Mouse (Mus musculus): ENCODE data around the gene Xpo4. TPM values are rescaled to one million over a fixed set of nuclear protein-coding genes. Genes with fewer than 3 reads are reported as not detected.

Xpo4 gene
- polyA plus RNA-seq, 1 experiment from 2014 or later: 18.6 TPM

DNA sequence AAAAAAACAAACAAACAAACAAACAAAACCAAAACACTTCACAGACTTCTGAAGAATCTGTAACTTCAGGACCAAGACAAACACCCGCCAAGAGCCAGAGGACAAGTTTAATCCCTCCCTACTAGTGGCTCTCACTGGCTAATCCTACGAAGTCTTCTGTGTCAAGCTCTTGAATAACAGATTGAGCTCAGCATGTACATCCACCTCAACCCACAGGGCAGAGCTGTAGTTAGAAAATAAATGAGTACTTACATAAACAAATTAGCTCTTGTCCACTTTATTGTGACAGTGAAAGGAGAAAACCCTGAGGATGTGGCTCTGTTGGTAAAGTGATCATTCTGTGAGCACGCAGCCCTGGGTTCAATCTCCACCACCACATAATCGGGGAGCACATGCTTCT is 43.5 kb downstream of the Xpo4 start:
- no peak overlapping the region for H3K4me3 ChIP-seq (ENCODE audit: control insufficient read depth in 1 of 2, insufficient read depth in 1 of 2, low read depth in 1 of 2, low read length in 2 of 2)
- no peak overlapping the region for H3K9ac ChIP-seq (ENCODE audit: low read length)
- H3K27me3 ChIP-seq (ENCODE audit: control insufficient read depth, insufficient read depth, low read length): no peaks in the 10 kb centered on the region
- H3K4me1 ChIP-seq (ENCODE audit: control insufficient read depth in 2 of 2, insufficient read depth in 2 of 2, low read length in 2 of 2): peaks cover 0 to 10% of the 10 kb centered on the region in 2 experiments; a peak in 2 of 4 replicates
- H3K4me2 ChIP-seq (ENCODE audit: low read length): no peak overlapping the region
- 88% methylated on average over 4 of the region's 4 CpGs for WGBS
- peaks cover 47% of the 10 kb centered on the region for H3K36me3 ChIP-seq (ENCODE audit: control insufficient read depth, insufficient read depth, low read length)
- no peak for ATAC-seq (ENCODE audit: insufficient number of reproducible peaks, insufficient read depth, low FRiP score, low read depth)
- no peak overlapping the region for H3K27ac ChIP-seq (replicated peaks in 1 of 2; ENCODE audit: control insufficient read depth in 1 of 2, insufficient read depth in 1 of 2, low read depth in 2 of 2, low read length in 2 of 2)
- H3K9me3 ChIP-seq (ENCODE audit: control insufficient read depth, low read length): no peaks in the 10 kb centered on the region

DNA sequence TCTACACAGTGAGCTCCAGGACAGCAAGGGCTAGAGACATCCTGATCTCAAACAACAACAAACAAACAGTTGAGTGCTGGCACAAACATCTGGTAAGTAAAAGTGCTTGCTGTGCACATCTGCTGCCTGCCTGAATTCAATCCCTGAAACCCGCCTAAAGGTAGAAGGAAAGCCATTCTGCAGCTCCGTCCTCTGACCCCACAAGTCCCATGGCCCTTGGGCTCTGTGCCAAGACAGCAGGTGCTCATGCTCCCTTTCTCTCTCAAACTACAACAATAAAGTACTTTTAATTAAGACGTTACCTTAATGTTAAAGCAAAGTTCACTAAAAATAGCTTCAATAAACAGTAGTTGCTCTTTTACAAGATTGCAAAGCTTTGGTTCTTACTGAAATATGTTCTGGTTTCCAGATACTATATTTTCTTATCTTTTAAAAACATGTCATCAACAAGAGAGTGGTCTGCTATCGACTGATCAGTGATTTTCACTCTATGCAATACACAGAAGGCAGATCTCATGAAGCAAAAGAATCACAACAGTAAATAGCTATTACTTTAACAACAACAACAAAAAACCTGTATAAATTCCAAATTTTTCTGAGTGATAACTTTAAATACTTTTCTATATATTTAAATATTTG is 44.5 kb downstream of the Xpo4 start:
- WGBS: 67% methylated on average over 4 of the region's 4 CpGs
- H3K9me3 ChIP-seq (ENCODE audit: control insufficient read depth, low read length): no peaks in the 10 kb centered on the region

DNA sequence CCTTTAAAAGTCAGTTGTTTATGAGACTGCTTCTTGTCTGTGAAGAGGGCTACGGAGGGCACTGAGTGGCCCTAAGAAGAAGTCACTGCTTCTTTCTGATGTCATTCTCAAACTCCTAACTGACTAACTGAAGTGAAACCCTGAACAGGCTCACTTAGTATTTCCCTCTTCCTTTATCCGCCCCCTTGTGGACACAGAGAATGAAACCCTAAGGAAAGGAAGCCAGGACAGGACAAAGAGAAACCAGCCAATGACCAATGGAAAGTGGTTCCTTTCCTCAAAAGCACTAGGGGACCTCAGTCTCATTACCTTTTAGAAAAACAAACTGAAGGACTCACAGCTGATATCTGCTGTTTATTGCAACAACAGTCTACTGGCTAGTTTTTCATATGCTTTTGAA is 45.7 kb downstream of the Xpo4 start:
- ATAC-seq (ENCODE audit: insufficient number of reproducible peaks, insufficient read depth, low FRiP score, low read depth): no peak

More for the DNA sequence above, 44.5 kb downstream of the Xpo4 start:
- Histone ChIP-seq H3K4me3 (ENCODE audit: control insufficient read depth in 1 of 2, insufficient read depth in 1 of 2, low read depth in 1 of 2, low read length in 2 of 2) (no peak overlapping the region), H3K27me3 (ENCODE audit: control insufficient read depth, insufficient read depth, low read length) (no peaks in the 10 kb centered on the region), H3K4me1 (ENCODE audit: control insufficient read depth in 2 of 2, insufficient read depth in 2 of 2, low read length in 2 of 2) (peaks cover 0 to 10% of the 10 kb centered on the region in 2 experiments; a peak in 2 of 4 replicates), H3K4me2 (ENCODE audit: low read length) (no peak overlapping the region), H3K9ac (ENCODE audit: low read length) (no peak overlapping the region), H3K36me3 (ENCODE audit: control insufficient read depth, insufficient read depth, low read length) (peaks cover 37% of the 10 kb centered on the region), H3K27ac (replicated peaks in 1 of 2; ENCODE audit: control insufficient read depth in 1 of 2, insufficient read depth in 1 of 2, low read depth in 2 of 2, low read length in 2 of 2) (no peak overlapping the region)
- ATAC-seq (ENCODE audit: insufficient number of reproducible peaks, insufficient read depth, low FRiP score, low read depth): no peak

DNA sequence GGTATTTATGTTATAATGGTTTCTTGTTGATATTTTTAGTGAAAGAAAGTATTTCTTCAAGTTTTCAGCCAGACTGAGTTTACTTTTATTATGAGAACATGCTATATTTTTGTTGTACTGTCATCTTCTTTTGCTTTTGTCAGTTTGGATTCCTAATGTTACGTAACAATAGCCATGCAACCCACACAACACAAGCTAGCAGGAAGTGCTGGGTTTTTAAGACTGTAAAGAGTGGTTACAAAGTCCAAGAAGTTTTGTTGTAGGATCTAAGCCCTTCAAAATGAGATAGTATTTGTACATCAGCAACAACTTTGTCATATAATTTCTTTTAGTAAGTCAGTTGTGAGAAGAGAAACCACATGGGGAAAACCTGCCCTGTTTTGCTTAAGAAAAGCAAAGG is 47.6 kb downstream of the Xpo4 start:
- Histone ChIP-seq H3K4me3 (ENCODE audit: control insufficient read depth in 1 of 2, insufficient read depth in 1 of 2, low read depth in 1 of 2, low read length in 2 of 2) (no peak overlapping the region), H3K9ac (ENCODE audit: low read length) (no peak overlapping the region), H3K36me3 (ENCODE audit: control insufficient read depth, insufficient read depth, low read length) (peaks cover 27% of the 10 kb centered on the region; the same call in 1 of the 2 replicates), H3K27me3 (ENCODE audit: control insufficient read depth, insufficient read depth, low read length) (no peaks in the 10 kb centered on the region), H3K9me3 (ENCODE audit: control insufficient read depth, low read length) (no peaks in the 10 kb centered on the region), H3K4me2 (ENCODE audit: low read length) (no peak overlapping the region), H3K27ac (replicated peaks in 1 of 2; ENCODE audit: control insufficient read depth in 1 of 2, insufficient read depth in 1 of 2, low read depth in 2 of 2, low read length in 2 of 2) (no peak overlapping the region; a peak in 1 of 4 replicates), H3K4me1 (ENCODE audit: control insufficient read depth in 2 of 2, insufficient read depth in 2 of 2, low read length in 2 of 2) (peaks cover 0 to 12% of the 10 kb centered on the region in 2 experiments; a peak in 3 of 4 replicates)
- 91% methylated on average over 1 of the region's 1 CpGs for WGBS
- no peak for ATAC-seq (ENCODE audit: insufficient number of reproducible peaks, insufficient read depth, low FRiP score, low read depth)

More for the DNA sequence above, 45.7 kb downstream of the Xpo4 start:
- Histone ChIP-seq H3K4me3 (ENCODE audit: control insufficient read depth in 1 of 2, insufficient read depth in 1 of 2, low read depth in 1 of 2, low read length in 2 of 2) (no peak overlapping the region), H3K9ac (ENCODE audit: low read length) (no peak overlapping the region), H3K27me3 (ENCODE audit: control insufficient read depth, insufficient read depth, low read length) (no peaks in the 10 kb centered on the region), H3K36me3 (ENCODE audit: control insufficient read depth, insufficient read depth, low read length) (peaks cover 31% of the 10 kb centered on the region), H3K4me2 (ENCODE audit: low read length) (no peak overlapping the region), H3K27ac (replicated peaks in 1 of 2; ENCODE audit: control insufficient read depth in 1 of 2, insufficient read depth in 1 of 2, low read depth in 2 of 2, low read length in 2 of 2) (no peak overlapping the region), H3K9me3 (ENCODE audit: control insufficient read depth, low read length) (no peaks in the 10 kb centered on the region), H3K4me1 (ENCODE audit: control insufficient read depth in 2 of 2, insufficient read depth in 2 of 2, low read length in 2 of 2) (peaks cover 0 to 9% of the 10 kb centered on the region in 2 experiments; a peak in 2 of 4 replicates)
- WGBS: 46% methylated on average over 2 of the region's 2 CpGs

DNA sequence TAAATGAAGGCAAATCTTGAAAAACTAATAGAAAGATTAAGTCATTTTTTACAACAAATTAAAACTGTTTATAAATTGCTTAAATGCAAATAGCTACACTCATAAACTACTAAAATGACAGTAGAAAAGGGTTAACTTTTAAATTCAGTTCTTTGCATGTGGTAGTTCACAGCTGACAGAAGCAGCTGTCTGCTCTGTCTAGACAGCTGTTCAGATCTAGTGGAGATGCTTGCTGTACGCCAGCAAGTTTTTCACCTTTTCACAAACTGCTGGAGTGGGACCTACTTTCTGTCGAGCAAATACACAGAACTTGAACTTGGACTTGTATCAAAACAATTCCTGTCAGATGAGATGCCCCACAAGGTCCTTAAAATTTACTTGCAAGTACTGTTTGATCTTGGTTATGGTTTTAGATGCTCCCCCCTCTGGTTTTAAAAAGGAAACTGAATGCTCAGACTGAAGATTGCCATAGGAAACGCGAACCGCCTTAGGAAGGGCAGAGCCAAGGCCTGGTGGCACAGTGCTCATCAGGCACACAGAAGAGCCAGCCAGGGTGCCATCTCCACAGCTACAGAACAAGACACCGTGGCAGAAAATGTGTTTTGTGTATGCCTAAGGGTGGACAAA is 48.8 kb downstream of the Xpo4 start:
- Histone ChIP-seq H3K4me1 (ENCODE audit: control insufficient read depth in 2 of 2, insufficient read depth in 2 of 2, low read length in 2 of 2) (peaks cover 0 to 12% of the 10 kb centered on the region in 2 experiments; a peak in 3 of 4 replicates), H3K9me3 (ENCODE audit: control insufficient read depth, low read length) (no peaks in the 10 kb centered on the region), H3K4me3 (ENCODE audit: control insufficient read depth in 1 of 2, insufficient read depth in 1 of 2, low read depth in 1 of 2, low read length in 2 of 2) (no peak overlapping the region), H3K27me3 (ENCODE audit: control insufficient read depth, insufficient read depth, low read length) (no peaks in the 10 kb centered on the region), H3K36me3 (ENCODE audit: control insufficient read depth, insufficient read depth, low read length) (peaks cover 17% of the 10 kb centered on the region; the same call in 1 of the 2 replicates), H3K4me2 (ENCODE audit: low read length) (no peak overlapping the region), H3K27ac (replicated peaks in 1 of 2; ENCODE audit: control insufficient read depth in 1 of 2, insufficient read depth in 1 of 2, low read depth in 2 of 2, low read length in 2 of 2) (no peak overlapping the region; a peak in 1 of 4 replicates), H3K9ac (ENCODE audit: low read length) (no peak overlapping the region)
- 84% methylated on average over 6 of the region's 6 CpGs for WGBS
- ATAC-seq (ENCODE audit: insufficient number of reproducible peaks, insufficient read depth, low FRiP score, low read depth): no peak

DNA sequence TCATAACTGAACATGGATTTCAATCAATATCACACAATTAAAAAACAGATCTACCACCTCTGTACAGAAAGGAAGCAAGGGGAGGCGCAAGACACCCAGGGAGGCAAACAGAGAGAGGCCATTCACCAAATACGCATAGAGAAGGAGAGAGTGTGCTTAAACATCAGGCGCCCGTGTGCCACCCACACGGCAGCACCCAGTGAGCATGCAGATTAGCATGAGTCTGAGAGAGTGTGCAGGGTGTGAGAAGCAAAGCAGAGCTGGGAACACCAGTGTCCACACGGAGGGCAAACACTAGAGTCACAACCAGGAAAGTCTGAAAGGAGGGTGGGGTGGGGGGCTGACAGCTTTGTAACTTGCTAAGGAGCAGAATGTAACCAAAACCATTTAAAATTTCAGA is 49.4 kb downstream of the Xpo4 start:
- Histone ChIP-seq H3K36me3 (ENCODE audit: control insufficient read depth, insufficient read depth, low read length) (peaks cover 17% of the 10 kb centered on the region; the same call in 1 of the 2 replicates), H3K9ac (ENCODE audit: low read length) (no peak overlapping the region), H3K27ac (replicated peaks in 1 of 2; ENCODE audit: control insufficient read depth in 1 of 2, insufficient read depth in 1 of 2, low read depth in 2 of 2, low read length in 2 of 2) (no peak overlapping the region), H3K27me3 (ENCODE audit: control insufficient read depth, insufficient read depth, low read length) (no peaks in the 10 kb centered on the region), H3K4me2 (ENCODE audit: low read length) (no peak overlapping the region), H3K4me3 (ENCODE audit: control insufficient read depth in 1 of 2, insufficient read depth in 1 of 2, low read depth in 1 of 2, low read length in 2 of 2) (no peak overlapping the region), H3K4me1 (ENCODE audit: control insufficient read depth in 2 of 2, insufficient read depth in 2 of 2, low read length in 2 of 2) (peaks cover 0 to 12% of the 10 kb centered on the region in 2 experiments; a peak in 3 of 4 replicates), H3K9me3 (ENCODE audit: control insufficient read depth, low read length) (no peaks in the 10 kb centered on the region)
- WGBS: 86% methylated on average over 6 of the region's 6 CpGs
- ATAC-seq (ENCODE audit: insufficient number of reproducible peaks, insufficient read depth, low FRiP score, low read depth): no peak

DNA sequence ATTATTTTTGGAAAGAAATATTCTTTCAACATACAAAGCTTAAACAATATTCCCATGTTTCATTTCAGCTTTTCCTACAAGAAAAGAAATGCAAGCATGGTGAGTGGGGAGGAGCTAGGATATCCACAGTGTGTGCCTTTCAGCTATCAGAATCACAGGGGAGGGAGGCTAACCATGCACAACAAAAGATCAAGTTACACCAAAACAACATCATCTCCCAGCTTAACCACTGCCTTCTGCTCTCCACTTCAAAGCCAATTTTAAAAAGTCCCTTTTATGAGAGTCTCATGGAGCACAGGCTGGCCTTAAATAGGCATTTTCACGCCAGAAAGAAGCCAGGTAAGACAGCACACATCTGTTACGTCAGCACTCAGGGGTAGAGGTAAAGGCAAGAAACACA is 54.2 kb downstream of the Xpo4 start:
- H3K4me2 ChIP-seq (ENCODE audit: low read length): no peak overlapping the region
- no peak overlapping the region for H3K27ac ChIP-seq (replicated peaks in 1 of 2; ENCODE audit: control insufficient read depth in 1 of 2, insufficient read depth in 1 of 2, low read depth in 2 of 2, low read length in 2 of 2)
- H3K4me3 ChIP-seq (ENCODE audit: control insufficient read depth in 1 of 2, insufficient read depth in 1 of 2, low read depth in 1 of 2, low read length in 2 of 2): no peak overlapping the region
- no peak for ATAC-seq (ENCODE audit: insufficient number of reproducible peaks, insufficient read depth, low FRiP score, low read depth)
- H3K9me3 ChIP-seq (ENCODE audit: control insufficient read depth, low read length): no peaks in the 10 kb centered on the region
- H3K27me3 ChIP-seq (ENCODE audit: control insufficient read depth, insufficient read depth, low read length): no peaks in the 10 kb centered on the region
- 76% methylated on average over 2 of the region's 2 CpGs for WGBS
- H3K4me1 ChIP-seq (ENCODE audit: control insufficient read depth in 2 of 2, insufficient read depth in 2 of 2, low read length in 2 of 2): peaks cover 2 to 22% of the 10 kb centered on the region in 2 experiments
- H3K36me3 ChIP-seq (ENCODE audit: control insufficient read depth, insufficient read depth, low read length): peaks cover 7% of the 10 kb centered on the region; the same call in 1 of the 2 replicates
- H3K9ac ChIP-seq (ENCODE audit: low read length): no peak overlapping the region

All from heart, embryonic 14.5 days (tissue).